Mouse (Mus musculus): ENCODE data around the gene Zfp989. TPM values are rescaled to one million over a fixed set of nuclear protein-coding genes. Genes with fewer than 3 reads are reported as not detected.
A peak's percentile ranks its signal among the peaks of the same experiment; 100 is the strongest.
"Not testable (repeated sequence)": the region's sequence is repeated elsewhere in the genome, so short reads cannot be mapped to it uniquely, and the experiment has no call there.

Gene Zfp989
- total RNA-seq (2021), result not detected
- polyA plus RNA-seq (2012; rRNA removed), result not detected in 2 replicates
- long read RNA-seq, result 0 reads

DNA sequence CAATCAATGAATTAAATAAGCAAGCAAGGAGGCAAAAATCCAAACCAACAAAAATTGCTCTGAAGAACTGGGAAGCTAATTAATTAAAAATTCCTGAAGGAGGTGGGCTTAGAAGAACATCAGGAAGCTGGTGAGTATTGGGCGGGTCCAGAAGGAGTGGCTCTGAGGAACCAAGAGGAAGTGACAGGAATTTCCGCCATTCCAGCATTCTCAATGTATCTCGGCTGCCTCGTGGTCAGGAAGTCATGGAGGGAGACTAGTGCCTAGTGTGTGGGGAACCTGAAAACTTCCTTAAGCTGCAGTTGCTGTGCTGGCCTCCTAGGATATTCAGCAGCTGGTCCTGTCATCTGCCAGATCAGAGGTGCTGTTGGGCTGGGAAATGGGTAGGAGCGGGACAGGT lies at the start of gene Zfp989:
Zfp989 (plus strand) TSS at position 220 of the 400 bp plus-strand sequence.
- intact Hi-C loops (cut with DNase I), result not testable (repeated sequence)
- DNase-seq, result peak in 1 of 2 experiments; percentile 18
- 65% methylated on average over 5 of the region's 5 CpGs for WGBS

GRCm38 (mm10) chr4:146932311-146933082 lies 39.3 kb upstream of the Zfp989 start:
- Histone ChIP-seq H3K27me3 (ENCODE audit: control insufficient read depth, insufficient read depth, low read length) (no peaks in the 10 kb centered on the region), H3K4me3 (no peak overlapping the region), H3K36me3 (ENCODE audit: control insufficient read depth, insufficient read depth, low read length) (no peaks in the 10 kb centered on the region), H3K9ac (ENCODE audit: low read depth, low read length) (no peak overlapping the region), H3K27ac (no peak overlapping the region), H3K79me2 (replicated peaks; ENCODE audit: control insufficient read depth, insufficient read depth, low read length) (no peaks in the 10 kb centered on the region), H3K4me1 (ENCODE audit: control insufficient read depth, insufficient read depth, low read length) (no peaks in the 10 kb centered on the region)
- DNase-seq, result no peak
- intact Hi-C loops (cut with DNase I), result no loop called here
- TF ChIP-seq EP300 (IDR thresholded peaks at IDR 0.05; ENCODE audit: insufficient read depth, low read depth, low read length) (no peak), CTCF (IDR thresholded peaks at IDR 0.05) (no peak), POLR2A (IDR thresholded peaks at IDR 0.05; ENCODE audit: insufficient read depth, low read depth, low read length) (no peak)
- WGBS, result 9% methylated on average over 77 of the region's 77 CpGs

More for the DNA sequence above, at the start of gene Zfp989:
- not testable (repeated sequence) for H3K27me3 ChIP-seq (ENCODE audit: control insufficient read depth, insufficient read depth, low read length); H3K4me1 ChIP-seq (ENCODE audit: control insufficient read depth, insufficient read depth, low read length); H3K36me3 ChIP-seq (ENCODE audit: control insufficient read depth, insufficient read depth, low read length); H3K4me3 ChIP-seq; H3K27ac ChIP-seq; H3K79me2 ChIP-seq (replicated peaks; ENCODE audit: control insufficient read depth, insufficient read depth, low read length); H3K9ac ChIP-seq (ENCODE audit: low read depth, low read length)

DNA sequence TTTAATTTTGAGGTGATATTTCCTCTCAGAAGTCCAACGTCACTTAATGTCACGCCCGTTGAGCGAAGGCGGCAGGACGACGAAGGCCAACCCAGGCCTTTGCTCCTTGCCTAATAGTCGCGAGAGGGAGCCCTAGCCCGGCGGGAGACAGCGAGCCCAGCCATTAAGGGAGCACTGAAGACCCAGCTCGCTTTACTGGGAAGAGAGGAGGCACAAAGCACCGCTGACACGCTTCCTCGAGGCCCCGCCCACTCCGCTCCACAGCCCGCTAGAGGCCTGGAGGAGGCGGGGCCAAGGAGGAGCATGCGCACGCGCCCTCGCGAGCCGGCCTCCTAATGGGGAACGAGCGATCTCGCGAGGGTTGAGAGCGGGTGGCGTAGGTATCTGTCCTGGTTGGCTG lies 30.1 kb upstream of the Zfp989 start:
- H3K27me3 ChIP-seq (ENCODE audit: control insufficient read depth, insufficient read depth, low read length); intact Hi-C loops (cut with DNase I); DNase-seq; H3K27ac ChIP-seq; H3K4me1 ChIP-seq (ENCODE audit: control insufficient read depth, insufficient read depth, low read length); H3K4me3 ChIP-seq; H3K36me3 ChIP-seq (ENCODE audit: control insufficient read depth, insufficient read depth, low read length); H3K9ac ChIP-seq (ENCODE audit: low read depth, low read length); H3K79me2 ChIP-seq (replicated peaks; ENCODE audit: control insufficient read depth, insufficient read depth, low read length): not testable (repeated sequence)
- WGBS, result 48% methylated on average over 32 of the region's 32 CpGs

DNA sequence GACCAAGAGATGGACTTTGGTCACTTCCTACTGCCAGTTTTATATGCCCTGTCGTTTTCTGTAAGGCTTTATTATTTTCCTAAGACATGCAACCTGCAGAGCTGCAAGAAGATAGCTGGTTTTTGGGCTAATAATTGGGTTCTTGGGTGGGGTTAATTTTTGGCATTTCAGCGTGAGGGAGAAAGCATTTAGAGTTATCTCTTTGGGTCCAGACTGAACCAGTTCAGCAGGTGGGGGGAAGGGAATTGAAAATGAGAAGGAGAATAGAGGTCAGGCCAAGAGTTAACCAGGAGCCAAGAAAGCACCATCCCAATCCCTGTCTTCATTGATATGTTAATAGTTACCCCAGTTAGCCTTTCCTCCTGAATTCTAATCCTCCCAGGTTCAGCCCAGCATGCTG lies 4.8 kb downstream of the Zfp989 start:
- WGBS, result 12% methylated on average over 2 of the region's 2 CpGs
- not testable (repeated sequence) for H3K27ac ChIP-seq

GRCm38 (mm10) chr4:147018400-147018799 lies 46.6 kb downstream of the Zfp989 start:
- WGBS, result no CpG with 5 or more reads among the region's 1 CpGs
- not testable (repeated sequence) for DNase-seq; H3K27me3 ChIP-seq (ENCODE audit: control insufficient read depth, insufficient read depth, low read length)

More for the DNA sequence above, 4.8 kb downstream of the Zfp989 start:
- H3K79me2 ChIP-seq (replicated peaks; ENCODE audit: control insufficient read depth, insufficient read depth, low read length); H3K36me3 ChIP-seq (ENCODE audit: control insufficient read depth, insufficient read depth, low read length); H3K4me1 ChIP-seq (ENCODE audit: control insufficient read depth, insufficient read depth, low read length); intact Hi-C loops (cut with DNase I); H3K4me3 ChIP-seq; DNase-seq; H3K27me3 ChIP-seq (ENCODE audit: control insufficient read depth, insufficient read depth, low read length); H3K9ac ChIP-seq (ENCODE audit: low read depth, low read length): not testable (repeated sequence)

GRCm38 (mm10) chr4:147021550-147021949 lies 49.8 kb downstream of the Zfp989 start, which contains the start of gene Rex2:
TSS of gene Rex2 (plus strand) at chr4:147021850.
- H3K4me1 ChIP-seq (ENCODE audit: control insufficient read depth, insufficient read depth, low read length); H3K4me3 ChIP-seq; H3K36me3 ChIP-seq (ENCODE audit: control insufficient read depth, insufficient read depth, low read length); H3K27me3 ChIP-seq (ENCODE audit: control insufficient read depth, insufficient read depth, low read length); H3K27ac ChIP-seq; H3K9ac ChIP-seq (ENCODE audit: low read depth, low read length); DNase-seq; intact Hi-C loops (cut with DNase I); H3K79me2 ChIP-seq (replicated peaks; ENCODE audit: control insufficient read depth, insufficient read depth, low read length): not testable (repeated sequence)
- whole genome bisulfite sequencing, result no CpG with 5 or more reads among the region's 6 CpGs

More at GRCm38 (mm10) chr4:147018400-147018799, 46.6 kb downstream of the Zfp989 start:
- H3K9ac ChIP-seq (ENCODE audit: low read depth, low read length); H3K27ac ChIP-seq; H3K4me1 ChIP-seq (ENCODE audit: control insufficient read depth, insufficient read depth, low read length); H3K36me3 ChIP-seq (ENCODE audit: control insufficient read depth, insufficient read depth, low read length); intact Hi-C loops (cut with DNase I); H3K4me3 ChIP-seq; H3K79me2 ChIP-seq (replicated peaks; ENCODE audit: control insufficient read depth, insufficient read depth, low read length): not testable (repeated sequence)

DNA sequence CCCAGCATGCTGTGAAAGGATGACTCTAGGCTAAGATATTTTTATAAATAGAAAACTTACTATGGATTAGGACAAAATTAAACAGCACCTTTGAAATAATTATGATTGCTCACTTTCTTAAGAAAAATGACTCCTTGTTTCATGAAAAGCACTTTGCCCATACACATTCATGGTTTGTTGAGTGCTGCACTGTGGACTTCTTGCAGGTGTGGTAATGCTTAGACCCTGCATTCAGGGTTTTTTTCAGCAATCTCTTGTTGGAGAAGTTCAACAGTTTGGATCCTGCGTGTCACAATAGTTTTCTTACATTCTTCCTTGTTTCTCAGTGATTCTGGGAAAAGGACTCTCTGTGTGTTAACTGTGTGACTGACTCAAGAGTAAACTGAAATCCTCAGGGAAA lies 54.6 kb downstream of the Zfp989 start:
- H3K9ac ChIP-seq (ENCODE audit: low read depth, low read length); DNase-seq; H3K27ac ChIP-seq; H3K36me3 ChIP-seq (ENCODE audit: control insufficient read depth, insufficient read depth, low read length); intact Hi-C loops (cut with DNase I); H3K4me3 ChIP-seq; H3K27me3 ChIP-seq (ENCODE audit: control insufficient read depth, insufficient read depth, low read length); H3K79me2 ChIP-seq (replicated peaks; ENCODE audit: control insufficient read depth, insufficient read depth, low read length); H3K4me1 ChIP-seq (ENCODE audit: control insufficient read depth, insufficient read depth, low read length): not testable (repeated sequence)
- WGBS, result 40% methylated on average over 1 of the region's 1 CpGs

GRCm38 (mm10) chr4:147031308-147032036 lies 59.7 kb downstream of the Zfp989 start:
- H3K27me3 ChIP-seq (ENCODE audit: control insufficient read depth, insufficient read depth, low read length); H3K27ac ChIP-seq; H3K4me3 ChIP-seq; H3K79me2 ChIP-seq (replicated peaks; ENCODE audit: control insufficient read depth, insufficient read depth, low read length); intact Hi-C loops (cut with DNase I); DNase-seq; H3K4me1 ChIP-seq (ENCODE audit: control insufficient read depth, insufficient read depth, low read length); H3K36me3 ChIP-seq (ENCODE audit: control insufficient read depth, insufficient read depth, low read length); H3K9ac ChIP-seq (ENCODE audit: low read depth, low read length): not testable (repeated sequence)
- WGBS, result 72% methylated on average over 1 of the region's 2 CpGs

Measured in heart, adult 2 months (tissue).